Mouse (Mus musculus) small intestine, adult 2 months (tissue): ENCODE measurements around the gene Mpst.

ENCODE experiments used
- CTCF ChIP-seq: fragments of 200-500 bp; IDR thresholded peaks from 2 replicates; pipeline ENCODE4 v1.5.1; 2012; ENCODE audit warnings: low read depth, mild to moderate bottlenecking, control low read depth, inconsistent platforms, low read length, moderate library complexity, mixed read lengths; ENCODE audit not compliant: insufficient replicate concordance, insufficient read length; ENCODE audit errors: extremely low read depth
- POLR2A ChIP-seq: fragments of 200-500 bp; IDR thresholded peaks from 2 replicates; pipeline ENCODE4 v1.6.1; 2012; ENCODE audit warnings: low read depth, mild to moderate bottlenecking, control low read depth, inconsistent platforms, low read length, moderate library complexity

GRCm38 (mm10) chr15:78416937-78417336, 10.7 kb downstream of the Mpst start:
- TF ChIP-seq POLR2A: no peak
- TF ChIP-seq CTCF: no peak
